Mouse (Mus musculus): ENCODE data around the gene Lmo3. TPM values are rescaled to one million over a fixed set of nuclear protein-coding genes. Genes with fewer than 3 reads are reported as not detected.

The Lmo3 gene
- polyA plus RNA-seq, 1 experiment: not detected

DNA sequence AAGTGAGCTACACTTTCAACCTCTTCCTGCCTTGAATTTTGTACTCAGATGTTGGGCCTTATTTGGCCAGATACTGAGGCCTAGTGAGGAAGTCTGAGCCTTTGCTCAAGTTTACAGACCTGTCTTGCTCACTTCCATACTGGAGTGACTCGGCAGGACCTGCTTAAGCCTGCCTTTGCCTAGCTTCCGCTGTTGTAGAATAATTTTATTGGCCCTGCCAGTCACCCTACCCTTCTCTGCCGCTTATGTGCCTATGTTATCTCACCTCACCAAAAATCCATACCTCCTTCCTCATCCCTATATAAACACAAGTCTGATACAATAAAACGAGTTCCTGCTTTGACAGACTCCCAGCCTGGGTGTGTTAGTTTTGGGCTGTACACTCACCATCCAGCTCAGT lies 235.2 kb downstream of the Lmo3 start:
- Histone ChIP-seq H3K27me3 (ENCODE audit: control insufficient read depth, insufficient read depth, low read length, poor library complexity, severe bottlenecking) (no peaks in the 10 kb centered on the region), H3K9me3 (replicated peaks; ENCODE audit: control insufficient read depth, insufficient read depth, low read length, poor library complexity, severe bottlenecking) (peaks cover 14% of the 10 kb centered on the region; the same call in 1 of the 2 replicates), H3K36me3 (ENCODE audit: control insufficient read depth, insufficient read depth, low read length, poor library complexity, severe bottlenecking) (no peaks in the 10 kb centered on the region), H3K4me3 (ENCODE audit: low read depth, low read length) (no peak overlapping the region), H3K4me1 (ENCODE audit: control insufficient read depth, insufficient read depth, low read length) (no peaks in the 10 kb centered on the region), H3K27ac (ENCODE audit: insufficient read depth, low read length) (no peak overlapping the region), H3K9ac (ENCODE audit: low read depth, poor library complexity, severe bottlenecking) (no peak overlapping the region)
- TF ChIP-seq CTCF (IDR thresholded peaks at IDR 0.05; ENCODE audit: low read depth, low read length): no peak
- no peak for TF ChIP-seq POLR2A (IDR thresholded peaks at IDR 0.05; ENCODE audit: insufficient read depth, low read length)
- no peak for TF ChIP-seq EP300 (IDR thresholded peaks at IDR 0.05; ENCODE audit: insufficient read depth, low read depth, low read length)

GRCm38 (mm10) chr6:138335858-138336257 lies 245.9 kb downstream of the Lmo3 start:
- H3K9me3 ChIP-seq (replicated peaks; ENCODE audit: control insufficient read depth, insufficient read depth, low read length, poor library complexity, severe bottlenecking): no peaks in the 10 kb centered on the region
- no peak overlapping the region for H3K9ac ChIP-seq (ENCODE audit: low read depth, poor library complexity, severe bottlenecking)
- no peaks in the 10 kb centered on the region for H3K27me3 ChIP-seq (ENCODE audit: control insufficient read depth, insufficient read depth, low read length, poor library complexity, severe bottlenecking)
- no peak overlapping the region for H3K27ac ChIP-seq (ENCODE audit: insufficient read depth, low read length)
- no peak overlapping the region for H3K4me3 ChIP-seq (ENCODE audit: low read depth, low read length)
- H3K4me1 ChIP-seq (ENCODE audit: control insufficient read depth, insufficient read depth, low read length): no peaks in the 10 kb centered on the region
- no peaks in the 10 kb centered on the region for H3K36me3 ChIP-seq (ENCODE audit: control insufficient read depth, insufficient read depth, low read length, poor library complexity, severe bottlenecking)
- TF ChIP-seq CTCF (IDR thresholded peaks at IDR 0.05; ENCODE audit: low read depth, low read length): no peak
- no peak for TF ChIP-seq EP300 (IDR thresholded peaks at IDR 0.05; ENCODE audit: insufficient read depth, low read depth, low read length)
- no peak for TF ChIP-seq POLR2A (IDR thresholded peaks at IDR 0.05; ENCODE audit: insufficient read depth, low read length)

GRCm38 (mm10) chr6:138333991-138334390 lies 247.8 kb downstream of the Lmo3 start:
- no peaks in the 10 kb centered on the region for H3K4me1 ChIP-seq (ENCODE audit: control insufficient read depth, insufficient read depth, low read length)
- no peak overlapping the region for H3K9ac ChIP-seq (ENCODE audit: low read depth, poor library complexity, severe bottlenecking)
- no peaks in the 10 kb centered on the region for H3K36me3 ChIP-seq (ENCODE audit: control insufficient read depth, insufficient read depth, low read length, poor library complexity, severe bottlenecking)
- no peak overlapping the region for H3K27ac ChIP-seq (ENCODE audit: insufficient read depth, low read length)
- H3K27me3 ChIP-seq (ENCODE audit: control insufficient read depth, insufficient read depth, low read length, poor library complexity, severe bottlenecking): no peaks in the 10 kb centered on the region
- TF ChIP-seq CTCF (IDR thresholded peaks at IDR 0.05; ENCODE audit: low read depth, low read length): no peak
- no peak for TF ChIP-seq EP300 (IDR thresholded peaks at IDR 0.05; ENCODE audit: insufficient read depth, low read depth, low read length)
- no peak for TF ChIP-seq POLR2A (IDR thresholded peaks at IDR 0.05; ENCODE audit: insufficient read depth, low read length)
- no peaks in the 10 kb centered on the region for H3K9me3 ChIP-seq (replicated peaks; ENCODE audit: control insufficient read depth, insufficient read depth, low read length, poor library complexity, severe bottlenecking)
- no peak overlapping the region for H3K4me3 ChIP-seq (ENCODE audit: low read depth, low read length)

- Histone ChIP-seq H3K4me3 (ENCODE audit: low read depth, low read length) (no peak overlapping the region), H3K9ac (ENCODE audit: low read depth, poor library complexity, severe bottlenecking) (no peak overlapping the region), H3K27me3 (ENCODE audit: control insufficient read depth, insufficient read depth, low read length, poor library complexity, severe bottlenecking) (no peaks in the 10 kb centered on the region), H3K36me3 (ENCODE audit: control insufficient read depth, insufficient read depth, low read length, poor library complexity, severe bottlenecking) (no peaks in the 10 kb centered on the region), H3K9me3 (replicated peaks; ENCODE audit: control insufficient read depth, insufficient read depth, low read length, poor library complexity, severe bottlenecking) (no peaks in the 10 kb centered on the region), H3K4me1 (ENCODE audit: control insufficient read depth, insufficient read depth, low read length) (no peaks in the 10 kb centered on the region), H3K27ac (ENCODE audit: insufficient read depth, low read length) (no peak overlapping the region)
- TF ChIP-seq CTCF (IDR thresholded peaks at IDR 0.05; ENCODE audit: low read depth, low read length): no peak
- TF ChIP-seq POLR2A (IDR thresholded peaks at IDR 0.05; ENCODE audit: insufficient read depth, low read length): no peak
- TF ChIP-seq EP300 (IDR thresholded peaks at IDR 0.05; ENCODE audit: insufficient read depth, low read depth, low read length): no peak
Measured at GRCm38 (mm10) chr6:138325744-138326400, 255.9 kb downstream of the Lmo3 start.

DNA sequence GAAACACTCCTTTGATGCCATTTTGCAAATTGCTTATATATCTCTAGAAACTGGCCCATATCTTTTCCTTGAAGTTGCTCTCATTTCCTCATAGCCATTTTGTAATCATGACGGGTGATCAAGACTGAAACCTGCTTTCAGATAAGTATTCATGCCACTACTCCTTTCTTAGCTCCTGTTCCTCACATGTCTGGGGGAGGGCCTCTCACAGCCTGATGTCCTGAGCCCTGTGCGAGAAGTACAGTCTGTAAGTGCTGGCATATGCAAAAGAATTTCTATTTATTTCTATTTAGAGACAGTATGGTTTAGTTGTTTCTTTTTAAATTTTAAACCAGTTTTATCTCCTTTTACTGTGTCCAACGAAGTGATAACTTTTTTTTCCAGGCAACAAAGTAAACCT lies 256.6 kb downstream of the Lmo3 start:
- no peak overlapping the region for H3K27ac ChIP-seq (ENCODE audit: insufficient read depth, low read length)
- TF ChIP-seq CTCF (IDR thresholded peaks at IDR 0.05; ENCODE audit: low read depth, low read length): no peak
- TF ChIP-seq POLR2A (IDR thresholded peaks at IDR 0.05; ENCODE audit: insufficient read depth, low read length): no peak
- no peak for TF ChIP-seq EP300 (IDR thresholded peaks at IDR 0.05; ENCODE audit: insufficient read depth, low read depth, low read length)
- no peaks in the 10 kb centered on the region for H3K9me3 ChIP-seq (replicated peaks; ENCODE audit: control insufficient read depth, insufficient read depth, low read length, poor library complexity, severe bottlenecking)
- H3K9ac ChIP-seq (ENCODE audit: low read depth, poor library complexity, severe bottlenecking): no peak overlapping the region
- H3K36me3 ChIP-seq (ENCODE audit: control insufficient read depth, insufficient read depth, low read length, poor library complexity, severe bottlenecking): no peaks in the 10 kb centered on the region
- no peaks in the 10 kb centered on the region for H3K27me3 ChIP-seq (ENCODE audit: control insufficient read depth, insufficient read depth, low read length, poor library complexity, severe bottlenecking)
- no peaks in the 10 kb centered on the region for H3K4me1 ChIP-seq (ENCODE audit: control insufficient read depth, insufficient read depth, low read length)
- H3K4me3 ChIP-seq (ENCODE audit: low read depth, low read length): no peak overlapping the region

DNA sequence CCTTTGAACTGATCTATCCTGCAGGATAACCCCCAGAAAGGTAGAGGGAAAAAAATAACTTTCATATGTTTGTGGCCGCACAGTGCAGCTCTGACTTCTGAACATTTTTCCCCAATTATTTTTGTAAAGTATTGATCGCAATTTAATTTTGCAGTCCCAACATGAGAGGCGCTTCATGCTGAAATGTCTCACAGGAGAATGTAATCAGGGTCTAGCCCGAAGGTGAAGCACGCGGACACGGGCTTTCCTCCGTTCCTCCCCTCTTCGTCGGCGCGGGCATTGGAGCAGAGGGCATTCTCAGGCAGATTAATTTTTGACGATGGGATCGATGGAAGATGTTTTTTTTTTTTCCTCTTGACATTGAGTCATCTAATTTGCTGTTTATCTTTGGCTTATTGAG lies 258.4 kb downstream of the Lmo3 start:
- Histone ChIP-seq H3K9ac (ENCODE audit: low read depth, poor library complexity, severe bottlenecking) (no peak overlapping the region), H3K9me3 (replicated peaks; ENCODE audit: control insufficient read depth, insufficient read depth, low read length, poor library complexity, severe bottlenecking) (no peaks in the 10 kb centered on the region), H3K27ac (ENCODE audit: insufficient read depth, low read length) (no peak overlapping the region), H3K27me3 (ENCODE audit: control insufficient read depth, insufficient read depth, low read length, poor library complexity, severe bottlenecking) (no peaks in the 10 kb centered on the region), H3K4me1 (ENCODE audit: control insufficient read depth, insufficient read depth, low read length) (no peaks in the 10 kb centered on the region), H3K4me3 (ENCODE audit: low read depth, low read length) (no peak overlapping the region), H3K36me3 (ENCODE audit: control insufficient read depth, insufficient read depth, low read length, poor library complexity, severe bottlenecking) (no peaks in the 10 kb centered on the region)
- TF ChIP-seq EP300 (IDR thresholded peaks at IDR 0.05; ENCODE audit: insufficient read depth, low read depth, low read length) (no peak), POLR2A (IDR thresholded peaks at IDR 0.05; ENCODE audit: insufficient read depth, low read length) (no peak), CTCF (IDR thresholded peaks at IDR 0.05; ENCODE audit: low read depth, low read length) (no peak)
